Mouse (Mus musculus) left cerebral cortex, postnatal 10 days (tissue): Measurements from ENCODE around the gene Prdm15. TPM values are rescaled to one million over a fixed set of nuclear protein-coding genes. Genes with fewer than 3 reads are reported as not detected.
A peak's percentile ranks its signal among the peaks of the same experiment; 100 is the strongest.

Experiments used
- DNase-seq, 2 experiments: peaks; one replicate each; pipeline ENCODE4 v3.0.0; 2021 to 2022; ENCODE audit warnings: low spot score in 2 of 2, mixed read lengths in 1 of 2; ENCODE audit errors: extremely low spot score in 1 of 2
- intact Hi-C: fragments of 180-260 bp; cut with DNase I; formaldehyde crosslinking; loops from one replicate; pipeline ENCODE4 v1.15.1; 2025
- total RNA-seq, 2 experiments: library from RNA; stranded (reverse); gene quantifications; 2 replicates each; pipeline ENCODE4 v1.2.3; 2021

The Prdm15 gene
- total RNA-seq = 10 to 100 TPM; 19.2 to 20.6 TPM

DNA sequence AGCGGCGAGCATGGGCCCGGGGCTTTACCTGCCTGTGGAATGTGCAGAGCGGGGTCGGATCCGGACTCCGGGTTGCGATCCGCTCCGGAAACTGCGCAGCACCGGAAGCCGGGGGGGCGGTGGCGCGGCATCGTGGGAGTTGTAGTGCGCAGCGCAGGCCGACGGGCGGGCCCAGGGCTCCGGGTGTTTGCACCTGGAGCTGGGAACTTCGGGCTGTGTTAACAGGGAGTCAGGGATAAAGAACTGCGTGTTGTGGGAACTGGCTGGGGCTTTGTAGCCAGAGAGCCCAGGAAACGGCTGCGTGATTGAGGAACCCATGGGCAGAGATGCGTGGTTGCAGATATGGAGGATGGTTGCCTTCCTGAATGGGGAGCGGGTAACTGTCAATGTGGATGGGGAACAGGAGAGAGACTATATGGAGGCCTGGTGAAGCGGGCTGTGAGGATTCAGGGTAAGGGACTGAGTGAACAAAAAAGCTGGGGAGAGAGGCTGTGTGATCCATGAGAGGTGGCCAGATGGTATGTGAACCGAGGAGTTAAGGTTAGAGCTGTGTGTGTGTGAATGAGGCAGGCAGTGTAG is at the start of gene Prdm15:
Gene Prdm15, minus strand, starts transcription at position 110 of the 579 bp plus-strand sequence.
- peak; percentile 82 to 94 for DNase-seq
- intact Hi-C loops = loop anchor here (5.0 kb wide), 2 partner anchors 70 to 110 kb away; partner anchors contain the start of genes C2cd2 and Zbtb21

- intact Hi-C loops = no loop called here
- peak in 1 of 2 experiments; percentile 43 for DNase-seq
Observed at GRCm38 (mm10) chr16:97897346-97898024, 45.8 kb upstream of the Prdm15 start.

GRCm38 (mm10) chr16:97887762-97888161 is 36.1 kb upstream of the Prdm15 start:
- intact Hi-C loops = no loop called here
- no peak for DNase-seq

GRCm38 (mm10) chr16:97883696-97884095 is 32.0 kb upstream of the Prdm15 start:
- DNase-seq = no peak
- intact Hi-C loops = no loop called here

GRCm38 (mm10) chr16:97882891-97883290 is 31.2 kb upstream of the Prdm15 start:
- intact Hi-C loops = no loop called here
- DNase-seq = no peak

GRCm38 (mm10) chr16:97879134-97879533 is 27.5 kb upstream of the Prdm15 start:
- intact Hi-C loops = no loop called here
- peak in 1 of 2 experiments; percentile 49 for DNase-seq

GRCm38 (mm10) chr16:97877502-97877901 is 25.9 kb upstream of the Prdm15 start:
- no peak for DNase-seq
- intact Hi-C loops = no loop called here

DNA sequence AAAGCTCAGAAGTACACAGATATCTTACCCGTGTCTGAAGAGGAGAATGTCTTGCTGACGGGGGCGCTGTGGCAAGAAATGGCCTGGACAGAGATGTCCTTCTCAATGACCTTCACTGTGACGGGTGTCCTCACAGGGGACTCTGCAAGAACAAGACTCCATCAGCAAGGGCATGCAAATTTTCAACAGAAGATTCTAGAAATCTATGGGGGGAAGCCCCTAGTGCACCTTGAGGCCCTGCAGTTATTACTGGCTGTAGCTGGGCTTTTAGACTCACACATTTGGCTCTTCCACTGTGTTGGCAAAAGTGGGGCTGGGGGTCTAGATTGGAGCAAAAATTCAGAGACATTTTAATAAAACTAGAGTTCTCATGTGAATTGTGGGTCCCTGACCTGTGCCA is 23.5 kb upstream of the Prdm15 start:
- no peak for DNase-seq
- intact Hi-C loops = no loop called here

- DNase-seq = no peak
- intact Hi-C loops = no loop called here
Observed at GRCm38 (mm10) chr16:97874376-97874775, 22.7 kb upstream of the Prdm15 start.

GRCm38 (mm10) chr16:97872657-97873056 is 21.0 kb upstream of the Prdm15 start:
- peak in 1 of 2 experiments; percentile 34 for DNase-seq
- intact Hi-C loops = no loop called here

- intact Hi-C loops = no loop called here
Observed at GRCm38 (mm10) chr16:97869193-97870102, 17.8 kb upstream of the Prdm15 start.

DNA sequence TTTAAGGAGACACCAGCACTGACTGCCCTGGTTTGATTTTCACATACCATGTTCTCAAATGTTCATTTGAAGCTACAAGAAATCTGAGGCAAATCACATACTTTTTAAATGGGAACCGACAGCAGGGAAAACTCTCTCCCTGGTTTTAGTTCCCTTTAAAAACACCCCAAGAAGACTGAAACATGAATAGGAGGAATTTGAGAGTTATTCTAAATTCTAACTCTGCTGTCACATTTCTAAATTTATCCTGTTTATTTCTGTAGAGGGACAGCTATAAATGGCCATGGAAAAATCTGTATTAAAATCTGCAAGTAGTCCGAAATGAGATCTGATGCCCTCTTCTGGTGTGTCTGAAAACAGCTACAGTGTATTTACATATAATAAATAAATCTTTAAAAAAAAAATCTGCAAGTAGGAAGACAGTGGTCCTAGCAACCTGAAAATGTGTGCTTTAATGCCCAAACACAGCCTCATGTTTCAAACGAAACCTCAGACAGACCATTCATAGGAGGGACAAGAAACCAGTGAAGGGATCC is 12.3 kb upstream of the Prdm15 start:
- DNase-seq = no peak
- intact Hi-C loops = no loop called here

More at GRCm38 (mm10) chr16:97869193-97870102, 17.8 kb upstream of the Prdm15 start:
- DNase-seq = no peak

GRCm38 (mm10) chr16:97856050-97856449 is 4.4 kb upstream of the Prdm15 start:
- no peak for DNase-seq
- intact Hi-C loops = no loop called here

- DNase-seq = peak; percentile 74 to 94
- intact Hi-C loops = loop anchor here (5.0 kb wide), 2 partner anchors 71 to 111 kb away; partner anchors contain the start of genes C2cd2 and Zbtb21
Observed at GRCm38 (mm10) chr16:97851061-97851740, 449 bp downstream of the Prdm15 start.

GRCm38 (mm10) chr16:97850667-97851060 is 986 bp downstream of the Prdm15 start:
- intact Hi-C loops = loop anchor here (5.0 kb wide), 2 partner anchors 72 to 112 kb away; partner anchors contain the start of genes C2cd2 and Zbtb21
- peak in 1 of 2 experiments; percentile 67 for DNase-seq

- intact Hi-C loops = no loop called here
- DNase-seq = no peak
Observed at GRCm38 (mm10) chr16:97848832-97849231, 2.8 kb downstream of the Prdm15 start.

GRCm38 (mm10) chr16:97844967-97845937 is 6.4 kb downstream of the Prdm15 start:
- intact Hi-C loops = no loop called here

More at GRCm38 (mm10) chr16:97844967-97845937, 6.4 kb downstream of the Prdm15 start:
- DNase-seq = no peak
